Mouse (Mus musculus): ENCODE measurements around the gene Pde3a.

DNA sequence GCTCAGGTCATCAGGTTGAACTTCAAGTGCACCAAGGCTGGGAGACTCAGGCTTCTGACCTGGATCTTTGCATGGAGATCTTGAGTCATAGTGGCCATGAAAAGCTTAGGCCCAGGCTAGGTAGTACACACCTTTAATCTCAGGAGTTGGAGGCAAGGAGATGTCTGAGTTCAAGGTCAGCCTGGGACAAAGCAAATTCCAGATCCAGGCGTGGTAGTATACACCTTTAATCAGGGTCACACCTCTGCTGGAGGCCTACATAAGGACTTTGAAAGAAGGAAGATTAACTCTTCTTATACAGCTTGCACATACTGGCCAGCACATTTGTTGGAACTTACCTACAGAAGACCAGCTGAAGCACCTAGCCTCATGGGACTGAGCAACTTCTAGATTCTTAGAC is 86.8 kb downstream of the Pde3a start:
- TF ChIP-seq USF1 (IDR thresholded peaks at IDR 0.05; ENCODE audit: low read depth), result no peak
- no peak for TF ChIP-seq CTCF (IDR thresholded peaks at IDR 0.05; ENCODE audit: control insufficient read depth, insufficient read depth, insufficient read length)
- TF ChIP-seq FOSL1 (IDR thresholded peaks at IDR 0.05; ENCODE audit: insufficient read depth, low read length, poor library complexity, severe bottlenecking), result no peak
- no peak for TF ChIP-seq CEBPB (IDR thresholded peaks at IDR 0.05; ENCODE audit: low read depth)
